Mouse (Mus musculus) cortical plate, adult 2 months (tissue): ENCODE results near the gene Tbc1d1.

Source experiments
- CTCF ChIP-seq: fragments of 200-500 bp; IDR thresholded peaks from 2 replicates; pipeline ENCODE4 v1.5.1; 2011; ENCODE audit warnings: mild to moderate bottlenecking, control low read depth, low read length; ENCODE audit not compliant: insufficient read depth; ENCODE audit errors: extremely low read depth
- POLR2A ChIP-seq: fragments of 200-500 bp; IDR thresholded peaks from 2 replicates; pipeline ENCODE4 v1.6.1; 2011; ENCODE audit warnings: mild to moderate bottlenecking, low read length, control low read depth; ENCODE audit not compliant: insufficient read depth; ENCODE audit errors: extremely low read depth

DNA sequence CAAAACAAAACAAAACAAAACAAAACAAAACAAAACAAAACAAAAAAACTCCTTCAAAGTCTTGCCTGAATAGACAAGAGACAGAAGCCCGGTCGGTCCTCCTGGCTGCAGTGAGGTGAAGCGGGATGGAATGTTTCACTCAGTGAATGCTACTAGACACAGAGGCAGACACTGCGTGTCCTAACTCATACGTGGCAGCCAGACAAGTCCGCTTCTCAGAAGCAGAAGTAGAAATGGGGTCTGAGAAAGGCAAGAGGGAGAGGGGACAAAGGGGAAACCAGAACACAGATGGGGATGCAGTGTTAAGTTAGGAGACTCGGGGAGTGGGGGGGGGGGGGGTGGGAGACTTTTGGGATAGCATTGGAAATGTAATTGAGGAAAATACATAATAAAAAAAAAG lies 220.4 kb downstream of the Tbc1d1 start:
- TF ChIP-seq POLR2A = no peak
- no peak for TF ChIP-seq CTCF
